Mouse (Mus musculus) B cell, adult 67 days (primary cell): ENCODE data around the gene Pank1. TPM values are rescaled to one million over a fixed set of nuclear protein-coding genes. Genes with fewer than 3 reads are reported as not detected.

Experiments used
- total RNA-seq, 2 experiments: library from RNA; stranded (reverse); gene quantifications; 4 replicates each; pipeline ENCODE4 v1.2.4; 2023

Gene Pank1
- total RNA-seq = 1 to 10 TPM; 6.8 to 7.3 TPM

GRCm38 (mm10) chr19:34878603-34879541, at the start of gene Pank1:
Gene Pank1, minus strand, starts transcription at chr19:34879455.

GRCm38 (mm10) chr19:34921652-34922602, 42.7 kb upstream of the Pank1 start, which contains the start of gene Kif20b:
Gene Kif20b, plus strand, starts transcription at chr19:34922361.

Other genes with a start within 250 kb of the Pank1 start
- not detected for gene Ifit1bl2, start 238.7 kb downstream of the Pank1 start, total RNA-seq
- 1 to 10 TPM; 1.6 to 5.1 TPM for gene Ifit1, start 238.6 kb downstream of the Pank1 start, total RNA-seq
- not detected for gene Slc16a12, start 132.2 kb downstream of the Pank1 start, total RNA-seq
- gene Kif20b, start 42.9 kb upstream of the Pank1 start, total RNA-seq = 10 to 100 TPM; 19.5 to 22.1 TPM